Mouse (Mus musculus): ENCODE data around the gene Nt5c. TPM values are rescaled to one million over a fixed set of nuclear protein-coding genes. Genes with fewer than 3 reads are reported as not detected.
"Not testable (repeated sequence)": the region's sequence is repeated elsewhere in the genome, so short reads cannot be mapped to it uniquely, and the experiment has no call there.

Gene Nt5c
- total RNA-seq, 2 experiments from 2014 or later, result 8.7 to 11.2 TPM

DNA sequence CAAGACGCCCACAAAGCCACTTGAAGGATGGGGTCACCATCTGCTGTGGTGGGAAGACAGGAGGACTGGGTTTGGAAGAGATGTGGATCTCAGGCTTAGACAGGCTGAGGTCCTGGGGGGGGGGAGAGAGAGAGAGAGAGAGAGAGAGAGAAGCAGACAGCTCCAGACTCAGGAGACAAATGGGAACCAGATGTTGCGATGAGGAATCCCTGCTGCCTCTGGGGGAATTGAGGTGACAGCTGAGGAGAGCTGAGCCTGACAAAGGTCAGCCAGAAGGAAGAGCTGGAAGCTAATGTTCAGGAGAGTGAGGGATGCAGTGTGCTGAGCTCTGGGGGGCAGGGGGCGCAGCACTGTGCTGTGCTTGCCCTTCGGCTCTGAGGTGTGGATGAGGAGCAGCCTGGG, 24.4 kb downstream of the Nt5c start:
- DNase-seq, result no peak

GRCm38 (mm10) chr11:115464851-115465250, 26.8 kb downstream of the Nt5c start:
- no peak for DNase-seq

GRCm38 (mm10) chr11:115463397-115463796, 28.3 kb downstream of the Nt5c start:
- no peak for DNase-seq

- DNase-seq, result no peak
Measured at GRCm38 (mm10) chr11:115462243-115462891, 29.3 kb downstream of the Nt5c start, which contains the start of gene Slc16a5. Gene Slc16a5, plus strand, starts transcription at chr11:115462474.

GRCm38 (mm10) chr11:115461846-115462242, 29.8 kb downstream of the Nt5c start:
- no peak for DNase-seq

DNA sequence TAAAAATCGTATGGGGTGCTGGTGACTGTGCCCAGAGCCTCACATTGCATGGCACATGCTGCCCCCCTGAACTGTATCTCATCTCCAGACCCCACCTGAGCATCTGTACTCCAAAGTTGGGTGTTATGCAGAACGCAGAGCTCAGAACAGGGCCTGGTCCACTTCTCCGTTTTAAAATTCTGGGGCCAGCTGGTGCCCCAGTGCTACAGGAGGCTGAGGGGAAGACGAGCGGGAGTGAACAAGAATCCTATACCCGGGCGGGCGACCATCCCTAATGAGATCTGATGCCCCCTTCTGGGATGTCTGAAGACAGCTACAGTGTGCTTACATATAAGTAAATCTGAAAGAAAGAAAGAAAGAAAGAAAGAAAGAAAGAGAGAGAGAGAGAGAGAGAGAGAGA, 30.7 kb downstream of the Nt5c start:
- DNase-seq, result no peak

GRCm38 (mm10) chr11:115457405-115457804, 34.3 kb downstream of the Nt5c start:
- no peak for DNase-seq

- no peak for DNase-seq
Measured at GRCm38 (mm10) chr11:115456182-115456581, 35.5 kb downstream of the Nt5c start.

GRCm38 (mm10) chr11:115455619-115456018, 36.0 kb downstream of the Nt5c start:
- no peak for DNase-seq

DNA sequence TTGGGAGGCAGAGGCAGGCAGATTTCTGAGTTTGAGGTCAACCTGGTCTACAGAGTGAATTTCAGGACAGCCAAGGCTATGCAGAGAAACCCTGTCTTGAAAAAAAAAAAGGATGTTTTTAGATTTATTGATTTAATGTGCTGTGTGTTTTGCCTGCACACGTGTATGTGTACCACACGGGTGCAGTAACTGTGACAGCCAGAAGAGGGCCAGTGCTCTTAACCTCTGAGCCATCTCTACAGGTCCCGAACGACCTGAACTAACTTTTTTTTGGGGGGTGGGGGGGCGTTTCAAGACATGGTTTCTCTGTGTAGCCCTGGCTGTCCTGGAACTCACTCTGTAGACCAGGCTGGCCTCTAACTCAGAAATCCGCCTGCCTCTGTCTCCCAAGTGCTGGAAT, 36.8 kb downstream of the Nt5c start:
- DNase-seq, result not testable (repeated sequence)

DNA sequence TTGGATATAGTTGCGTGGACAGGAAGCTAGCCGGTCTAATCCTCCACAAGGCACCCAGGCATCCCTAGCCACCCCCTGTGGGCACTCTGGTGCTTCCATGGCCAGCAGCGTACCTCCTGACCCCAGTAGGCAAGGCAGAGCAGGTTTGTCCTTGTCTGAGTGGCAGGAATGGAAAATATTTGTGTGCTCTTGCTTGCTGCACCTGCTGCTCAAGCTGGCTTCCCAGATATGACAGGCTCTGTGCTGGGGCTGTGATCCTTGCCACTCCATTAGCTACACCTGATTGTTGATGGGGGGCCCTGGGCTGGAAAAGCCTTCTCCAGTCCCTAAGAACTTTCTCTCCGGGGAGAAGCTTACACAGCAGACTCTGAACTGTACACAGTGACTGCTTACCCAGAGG, 38.4 kb downstream of the Nt5c start:
- DNase-seq, result no peak

DNA sequence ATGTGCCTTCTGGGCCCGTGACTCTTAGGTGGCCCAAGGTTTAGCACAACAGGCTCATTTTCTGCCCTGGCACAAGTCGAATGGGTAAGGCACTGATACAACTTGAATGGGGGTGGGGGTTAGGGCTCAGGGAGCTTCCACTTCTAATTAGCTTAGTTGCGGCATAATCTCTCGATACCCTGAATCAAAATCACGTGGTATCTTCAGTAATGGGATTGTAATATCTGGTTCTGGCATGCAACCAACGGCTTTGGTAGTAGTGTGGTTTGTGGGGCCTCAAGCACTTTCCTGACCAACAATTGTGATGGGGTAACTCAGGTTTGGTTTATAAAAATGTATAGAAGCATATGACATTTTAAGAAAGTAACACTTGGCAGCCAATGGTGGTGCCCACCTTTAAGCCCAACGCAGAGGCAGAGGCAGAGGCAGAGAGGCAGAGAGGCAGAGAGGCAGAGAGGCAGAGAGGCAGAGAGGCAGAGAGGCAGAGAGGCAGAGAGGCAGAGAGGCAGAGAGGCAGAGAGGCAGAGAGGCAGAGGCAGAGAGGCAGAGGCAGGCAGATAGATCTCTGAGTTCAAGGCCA, 39.3 kb downstream of the Nt5c start:
- DNase-seq, result no peak

GRCm38 (mm10) chr11:115451781-115452241, 39.9 kb downstream of the Nt5c start:
- DNase-seq, result no peak

- DNase-seq, result no peak
Measured at GRCm38 (mm10) chr11:115450176-115450575, 41.5 kb downstream of the Nt5c start.

GRCm38 (mm10) chr11:115448998-115449397, 42.7 kb downstream of the Nt5c start:
- DNase-seq, result no peak

GRCm38 (mm10) chr11:115448075-115448474, 43.6 kb downstream of the Nt5c start:
- DNase-seq, result no peak

GRCm38 (mm10) chr11:115447321-115447885, 44.3 kb downstream of the Nt5c start:
- DNase-seq, result no peak

DNA sequence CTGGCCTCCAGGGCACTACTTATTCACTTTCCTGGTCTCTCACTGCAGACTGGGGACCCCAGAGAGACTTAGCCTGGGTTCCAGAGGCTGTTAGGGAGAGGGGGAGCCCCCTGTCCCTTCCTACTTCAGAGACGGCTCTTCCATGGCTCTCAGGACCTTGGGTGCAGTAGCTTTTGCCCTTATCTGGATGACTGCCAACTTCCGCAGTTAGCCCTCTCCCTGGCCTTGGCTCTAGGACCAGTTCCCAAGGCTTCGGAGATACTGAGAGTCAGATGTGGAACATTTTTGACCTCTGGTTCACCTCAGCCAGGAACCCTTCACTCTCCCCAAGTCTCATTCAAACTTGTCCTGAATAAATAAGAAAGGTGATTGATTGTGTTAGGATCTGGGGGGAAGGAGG, 44.8 kb downstream of the Nt5c start:
- no peak for DNase-seq

DNA sequence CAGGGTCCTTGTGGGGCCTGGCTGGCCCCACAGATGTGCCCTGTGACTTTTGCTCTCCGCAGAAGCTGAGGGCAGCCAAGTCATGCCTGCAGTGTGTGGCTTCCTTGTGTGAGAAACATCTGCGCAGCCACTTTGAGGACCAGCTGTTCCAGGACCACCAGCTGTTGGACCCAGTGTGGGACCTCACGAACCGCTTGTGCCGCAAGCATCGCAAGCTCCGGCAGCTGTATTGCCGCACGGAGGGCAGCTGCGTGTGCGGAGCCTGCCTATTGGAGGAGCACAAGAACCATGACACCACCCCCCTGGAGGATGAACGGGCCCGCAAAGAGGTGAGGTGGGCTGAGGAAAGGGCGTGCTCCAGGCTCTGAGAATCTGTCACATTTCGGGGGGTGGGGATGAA, 50.2 kb downstream of the Nt5c start:
- no peak for DNase-seq

Data from gastrocnemius, postnatal 25 days (tissue).